Mouse (Mus musculus): Measurements from ENCODE around the gene Ahsa2.
"Not testable (repeated sequence)": the region's sequence is repeated elsewhere in the genome, so short reads cannot be mapped to it uniquely, and the experiment has no call there.

Ahsa2 gene

DNA sequence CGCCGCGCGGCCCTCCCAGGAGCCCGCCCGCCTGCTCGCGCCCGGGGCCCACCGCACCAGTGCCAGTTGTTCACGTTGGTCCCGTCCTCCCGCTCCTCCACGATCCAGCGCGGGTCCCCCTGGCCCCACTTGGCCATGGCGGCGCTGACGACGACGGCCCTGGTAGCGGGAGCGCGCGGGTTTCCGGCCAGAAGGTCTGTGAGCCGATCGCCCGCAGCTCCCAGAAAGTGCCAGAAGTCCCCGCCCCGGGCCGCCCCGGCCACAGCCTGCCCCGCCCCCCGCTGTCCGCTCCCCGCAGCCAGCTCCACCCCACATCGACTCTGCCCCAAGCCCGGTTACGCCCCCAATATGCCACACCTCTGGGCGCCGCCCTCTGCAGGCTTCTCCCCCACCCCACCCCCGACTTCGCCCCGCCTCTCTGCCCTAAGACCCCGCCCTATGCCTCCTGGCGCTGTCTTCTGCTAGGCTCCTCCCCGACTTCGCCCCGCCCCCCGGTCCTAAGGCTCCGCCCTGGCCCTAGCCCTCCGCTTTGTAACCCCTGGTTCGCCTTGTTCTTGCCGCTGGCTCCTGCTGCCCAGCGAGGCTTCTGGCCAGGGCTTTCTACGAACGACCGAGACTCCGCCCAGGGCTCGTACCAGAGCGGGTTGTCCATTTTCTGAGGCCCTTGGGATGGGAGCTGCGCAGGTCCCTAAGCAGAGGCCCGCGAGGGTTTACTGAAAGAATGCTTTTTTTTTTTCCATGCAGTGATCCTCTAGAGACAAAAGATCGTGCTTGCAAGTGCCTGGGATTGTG lies at the start of gene Ahsa2:
Gene Ahsa2, minus strand, starts transcription at position 313 of the 792 bp plus-strand sequence.
- DNase-seq, result peak; percentile 98

- DNase-seq, result no peak
Measured at GRCm38 (mm10) chr11:23537446-23537845, 39.6 kb upstream of the Ahsa2 start.

- DNase-seq, result no peak
Measured at GRCm38 (mm10) chr11:23520473-23521205, 22.8 kb upstream of the Ahsa2 start, which contains the start of gene 1700093K21Rik. Gene 1700093K21Rik (minus strand): TSS chr11:23521155.

DNA sequence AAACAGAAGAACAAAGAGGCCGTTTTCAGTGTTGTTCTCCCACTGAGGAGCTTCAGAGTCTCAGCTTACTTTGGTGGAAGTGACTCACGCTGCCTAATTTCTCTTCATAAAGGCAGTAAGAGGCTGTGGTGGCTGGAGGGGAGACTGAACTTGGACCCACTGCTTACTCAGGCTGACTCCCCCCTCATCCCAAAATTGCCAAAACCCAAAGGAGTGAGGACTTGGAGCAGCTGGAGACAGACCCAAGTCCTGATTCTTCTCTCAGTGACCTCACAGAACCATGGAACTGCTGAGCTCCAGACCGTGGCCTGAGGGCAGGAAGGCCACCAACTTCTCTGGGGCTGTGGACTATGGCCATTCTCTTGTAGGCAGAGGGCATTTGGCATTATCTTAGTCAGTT lies 21.2 kb upstream of the Ahsa2 start:
- no peak for DNase-seq

- DNase-seq, result no peak
Measured at GRCm38 (mm10) chr11:23515315-23515714, 17.5 kb upstream of the Ahsa2 start.

DNA sequence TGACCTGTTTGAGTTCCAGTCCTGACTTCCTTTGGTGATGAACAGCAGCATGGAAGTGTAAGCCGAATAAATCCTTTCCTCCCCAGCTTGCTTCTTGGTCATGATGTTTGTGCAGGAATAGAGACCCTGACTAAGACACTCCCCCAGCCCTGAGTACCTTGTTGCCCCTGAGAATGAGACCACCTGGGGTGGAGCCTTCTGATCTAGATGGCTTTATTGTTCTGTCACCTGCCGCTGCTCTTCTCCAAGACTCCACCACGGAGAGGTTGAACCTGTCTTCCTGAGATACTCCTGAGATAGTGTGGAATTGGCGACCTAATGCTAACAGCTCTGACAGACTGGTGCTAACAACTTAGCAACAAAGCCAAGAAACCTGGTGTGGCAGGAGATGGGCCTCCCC lies 17.0 kb upstream of the Ahsa2 start:
- DNase-seq, result not testable (repeated sequence)

- not testable (repeated sequence) for DNase-seq
Measured at GRCm38 (mm10) chr11:23504801-23505200, 7.0 kb upstream of the Ahsa2 start.

- no peak for DNase-seq
Measured at GRCm38 (mm10) chr11:23498609-23499008, 779 bp upstream of the Ahsa2 start.

DNA sequence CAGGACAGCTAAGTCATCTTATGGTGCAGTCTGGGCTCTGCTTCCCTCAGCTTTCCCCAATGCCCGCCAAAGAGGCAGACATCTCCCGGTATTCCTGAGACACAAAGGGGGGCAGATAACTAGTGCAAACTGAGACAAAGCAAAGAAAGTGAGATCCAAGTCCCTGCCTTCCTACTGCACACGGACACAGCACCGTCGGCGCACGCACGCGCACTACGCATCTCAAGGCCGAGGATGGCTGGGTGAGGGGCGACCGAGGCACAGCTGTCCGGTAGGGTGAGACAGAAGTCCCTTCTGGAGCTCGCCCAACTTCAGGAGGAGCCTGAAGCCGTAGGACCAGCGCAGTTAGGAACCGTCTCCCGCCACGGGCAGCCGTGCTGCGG lies 504 bp downstream of the Ahsa2 start:
- peak; percentile 75 for DNase-seq

DNA sequence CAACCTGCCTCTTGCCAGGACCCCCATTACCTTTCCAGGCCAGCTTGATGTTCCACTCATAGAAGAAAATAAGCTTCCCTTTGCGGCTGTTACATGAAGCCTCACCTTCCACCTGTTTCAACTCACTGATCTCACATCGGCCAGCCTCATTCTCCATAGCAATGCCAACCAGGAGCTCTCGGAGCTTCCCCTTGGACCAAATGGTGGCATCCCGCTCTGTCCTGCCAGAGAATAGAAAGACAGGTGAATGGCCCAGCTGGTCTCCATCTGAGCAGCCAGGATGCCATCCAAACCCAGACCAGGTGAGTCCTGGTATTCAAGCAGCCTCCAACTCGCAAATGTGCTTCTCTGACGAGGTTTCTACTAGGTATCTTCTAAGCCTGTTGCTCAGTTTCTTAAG lies 1.2 kb downstream of the Ahsa2 start:
- no peak for DNase-seq

DNA sequence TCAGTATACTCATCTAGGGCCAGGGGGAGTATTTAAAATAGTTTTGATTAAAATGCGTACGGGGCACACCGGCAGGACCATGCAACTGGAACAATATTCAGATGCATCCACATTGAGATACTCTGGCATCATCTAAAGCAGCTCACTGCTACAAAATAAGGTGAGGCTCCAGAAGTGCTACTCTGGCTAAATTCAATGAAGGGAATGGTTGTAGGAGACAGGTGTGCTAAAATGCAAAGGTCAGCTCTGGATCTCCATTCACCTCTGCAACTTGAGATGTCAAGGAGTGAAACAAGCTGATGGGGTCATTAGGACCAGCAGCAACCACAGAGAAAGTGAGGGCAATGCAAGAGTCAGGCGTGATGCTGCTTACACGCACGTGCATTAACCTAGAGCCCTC lies 2.6 kb downstream of the Ahsa2 start:
- no peak for DNase-seq

GRCm38 (mm10) chr11:23492048-23492790 lies 5.6 kb downstream of the Ahsa2 start:
- no peak for DNase-seq

GRCm38 (mm10) chr11:23489955-23490354 lies 7.9 kb downstream of the Ahsa2 start:
- no peak for DNase-seq

DNA sequence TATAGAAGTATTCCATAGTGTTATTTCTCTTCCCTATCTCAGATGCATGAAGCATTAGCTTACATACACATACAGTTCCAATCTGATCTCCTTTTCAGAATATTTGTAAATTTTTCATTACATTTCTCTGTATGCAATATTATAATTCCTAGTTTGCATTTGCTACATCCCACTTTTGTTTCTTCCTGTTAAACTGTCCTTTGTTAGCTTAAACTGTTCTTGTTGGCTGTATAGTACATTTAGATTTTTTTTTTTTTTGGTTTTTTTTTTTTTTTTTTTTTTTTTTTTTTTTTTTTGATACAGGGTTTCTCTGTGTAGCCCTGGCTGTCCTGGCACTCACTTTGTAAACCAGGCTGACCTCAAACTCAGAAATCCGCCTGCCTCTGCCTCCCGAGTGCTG lies 32.0 kb downstream of the Ahsa2 start:
- DNase-seq, result not testable (repeated sequence)
